Mouse (Mus musculus): Measurements from ENCODE around the gene Rara. TPM values are rescaled to one million over a fixed set of nuclear protein-coding genes. Genes with fewer than 3 reads are reported as not detected.

The Rara gene
- polyA plus RNA-seq, 1 experiment = 27.3 TPM

GRCm38 (mm10) chr11:98952736-98953135 lies 25.1 kb downstream of the Rara start:
- Histone ChIP-seq H3K4me2 (ENCODE audit: low read depth) (no peak overlapping the region), H3ac (ENCODE audit: control insufficient read depth, insufficient read length) (no peak overlapping the region), H3K27me3 (ENCODE audit: control insufficient read depth, insufficient read depth, insufficient read length) (no peaks in the 10 kb centered on the region), H3K4me3 (no peak overlapping the region), H3K79me2 (ENCODE audit: control insufficient read depth, insufficient read depth) (peaks cover 81% of the 10 kb centered on the region), H3K36me3 (ENCODE audit: control insufficient read depth, insufficient read depth) (no peaks in the 10 kb centered on the region)
- TF ChIP-seq MYOG (IDR thresholded peaks at IDR 0.05; ENCODE audit: control insufficient read depth in 1 of 3, insufficient read depth in 1 of 3, insufficient read length in 2 of 3, low read depth in 2 of 3) (no peak), TCF3 (IDR thresholded peaks at IDR 0.05; ENCODE audit: insufficient read length, low read depth) (no peak), CEBPB (IDR thresholded peaks at IDR 0.05; ENCODE audit: insufficient read depth, poor library complexity, severe bottlenecking) (no peak), MAX (IDR thresholded peaks at IDR 0.05; ENCODE audit: low read depth) (no peak), TCF12 (IDR thresholded peaks at IDR 0.05; ENCODE audit: insufficient read depth, poor library complexity, severe bottlenecking) (no peak), REST (IDR thresholded peaks at IDR 0.05; ENCODE audit: insufficient read depth, insufficient read length) (no peak), MYOD1 (IDR thresholded peaks at IDR 0.05; ENCODE audit: control insufficient read depth in 1 of 3, insufficient read length in 2 of 3, low read depth in 2 of 3) (no peak), POLR2AphosphoS2 (IDR thresholded peaks at IDR 0.05; ENCODE audit: insufficient read length, low read depth) (no peak), POLR2A (IDR thresholded peaks at IDR 0.05; ENCODE audit: insufficient read length, low read depth) (no peak), SRF (IDR thresholded peaks at IDR 0.05; ENCODE audit: control insufficient read depth, insufficient read length, low read depth) (no peak), USF1 (IDR thresholded peaks at IDR 0.05; ENCODE audit: low read depth) (no peak), E2F4 (IDR thresholded peaks at IDR 0.05; ENCODE audit: insufficient read depth) (no peak)

- H3K36me3 ChIP-seq (ENCODE audit: control insufficient read depth, insufficient read depth) = no peaks in the 10 kb centered on the region
- H3K4me3 ChIP-seq = no peak overlapping the region
- no peaks in the 10 kb centered on the region for H3K27me3 ChIP-seq (ENCODE audit: control insufficient read depth, insufficient read depth, insufficient read length)
- H3ac ChIP-seq (ENCODE audit: control insufficient read depth, insufficient read length) = no peak overlapping the region
- peaks cover 81% of the 10 kb centered on the region for H3K79me2 ChIP-seq (ENCODE audit: control insufficient read depth, insufficient read depth)
- no peak for TF ChIP-seq TCF3 (IDR thresholded peaks at IDR 0.05; ENCODE audit: insufficient read length, low read depth)
- H3K4me2 ChIP-seq (ENCODE audit: low read depth) = no peak overlapping the region
These were observed 25.7 kb downstream of the Rara start for GRCm38 (mm10) chr11:98953361-98953760.

GRCm38 (mm10) chr11:98953835-98954320 lies 26.3 kb downstream of the Rara start:
- peaks cover 76% of the 10 kb centered on the region for H3K79me2 ChIP-seq (ENCODE audit: control insufficient read depth, insufficient read depth)
- peak overlapping the region; percentile 29 for H3K4me2 ChIP-seq (ENCODE audit: low read depth)
- no peak for TF ChIP-seq MYOG (IDR thresholded peaks at IDR 0.05; ENCODE audit: control insufficient read depth in 1 of 3, insufficient read depth in 1 of 3, insufficient read length in 2 of 3, low read depth in 2 of 3)
- TF ChIP-seq POLR2AphosphoS2 (IDR thresholded peaks at IDR 0.05; ENCODE audit: insufficient read length, low read depth) = peak; percentile 7
- H3K4me3 ChIP-seq = no peak overlapping the region
- H3K36me3 ChIP-seq (ENCODE audit: control insufficient read depth, insufficient read depth) = no peaks in the 10 kb centered on the region
- H3ac ChIP-seq (ENCODE audit: control insufficient read depth, insufficient read length) = no peak overlapping the region
- H3K27me3 ChIP-seq (ENCODE audit: control insufficient read depth, insufficient read depth, insufficient read length) = no peaks in the 10 kb centered on the region

- Histone ChIP-seq H3K27me3 (ENCODE audit: control insufficient read depth, insufficient read depth, insufficient read length) (no peaks in the 10 kb centered on the region), H3K79me2 (ENCODE audit: control insufficient read depth, insufficient read depth) (peaks cover 71% of the 10 kb centered on the region), H3K4me2 (ENCODE audit: low read depth) (peak overlapping the region; percentile 25), H3ac (ENCODE audit: control insufficient read depth, insufficient read length) (no peak overlapping the region), H3K36me3 (ENCODE audit: control insufficient read depth, insufficient read depth) (no peaks in the 10 kb centered on the region), H3K4me3 (no peak overlapping the region)
- TF ChIP-seq POLR2AphosphoS2 (IDR thresholded peaks at IDR 0.05; ENCODE audit: insufficient read length, low read depth) = no peak
- no peak for TF ChIP-seq USF1 (IDR thresholded peaks at IDR 0.05; ENCODE audit: low read depth)
These were observed 26.8 kb downstream of the Rara start for GRCm38 (mm10) chr11:98954373-98954772.

- Histone ChIP-seq H3K27me3 (ENCODE audit: control insufficient read depth, insufficient read depth, insufficient read length) (no peaks in the 10 kb centered on the region), H3ac (ENCODE audit: control insufficient read depth, insufficient read length) (no peak overlapping the region), H3K4me3 (no peak overlapping the region), H3K79me2 (ENCODE audit: control insufficient read depth, insufficient read depth) (peaks cover 64% of the 10 kb centered on the region), H3K4me2 (ENCODE audit: low read depth) (peak overlapping the region; percentile 25), H3K36me3 (ENCODE audit: control insufficient read depth, insufficient read depth) (no peaks in the 10 kb centered on the region)
- TF ChIP-seq MYOG (IDR thresholded peaks at IDR 0.05; ENCODE audit: control insufficient read depth in 1 of 3, insufficient read depth in 1 of 3, insufficient read length in 2 of 3, low read depth in 2 of 3) (no peak), POLR2A (IDR thresholded peaks at IDR 0.05; ENCODE audit: insufficient read length, low read depth) (no peak), MYOD1 (IDR thresholded peaks at IDR 0.05; ENCODE audit: control insufficient read depth in 1 of 3, insufficient read length in 2 of 3, low read depth in 2 of 3) (no peak), USF1 (IDR thresholded peaks at IDR 0.05; ENCODE audit: low read depth) (no peak)
These were observed 27.4 kb downstream of the Rara start for GRCm38 (mm10) chr11:98954801-98955706.
